Mouse (Mus musculus): ENCODE measurements at regions not wholly inside any gene's neighbourhood (a gene's known extent, or its start where the extent isn't known, plus 50 kb on each side); places are given as distances from the start of the nearest gene placed in this dataset.

DNA sequence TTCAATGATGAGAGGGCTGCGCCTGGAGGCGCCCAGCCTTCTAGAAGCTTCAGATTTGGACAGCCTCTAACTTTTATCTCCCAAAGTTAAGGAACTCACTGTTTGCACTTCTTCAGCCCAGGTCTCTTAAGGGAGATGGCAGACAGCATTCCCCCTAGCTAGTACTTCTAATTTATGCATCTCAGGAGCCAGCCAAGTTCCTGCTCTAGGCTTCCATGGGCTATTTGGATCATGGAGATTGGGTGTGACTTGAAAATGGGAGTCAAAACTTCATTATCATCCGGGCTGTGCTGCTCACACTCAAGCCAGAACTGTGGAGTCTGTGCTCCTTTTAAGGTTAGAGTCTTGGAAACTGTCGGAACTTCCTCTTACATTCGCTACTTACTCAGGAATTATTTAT is 158.7 kb downstream of the Gm12728 start:
- TF ChIP-seq ZNF384 (IDR thresholded peaks at IDR 0.05; ENCODE audit: low read depth, low read length) = no peak
- TF ChIP-seq HCFC1 (IDR thresholded peaks at IDR 0.05; ENCODE audit: borderline replicate concordance, insufficient read depth, low read length) = no peak
- TF ChIP-seq CHD2 (IDR thresholded peaks at IDR 0.05; ENCODE audit: low read depth, low read length) = no peak
